27 mouse cellular contexts compared by ENCODE assay signal in the genomic region with DNA sequence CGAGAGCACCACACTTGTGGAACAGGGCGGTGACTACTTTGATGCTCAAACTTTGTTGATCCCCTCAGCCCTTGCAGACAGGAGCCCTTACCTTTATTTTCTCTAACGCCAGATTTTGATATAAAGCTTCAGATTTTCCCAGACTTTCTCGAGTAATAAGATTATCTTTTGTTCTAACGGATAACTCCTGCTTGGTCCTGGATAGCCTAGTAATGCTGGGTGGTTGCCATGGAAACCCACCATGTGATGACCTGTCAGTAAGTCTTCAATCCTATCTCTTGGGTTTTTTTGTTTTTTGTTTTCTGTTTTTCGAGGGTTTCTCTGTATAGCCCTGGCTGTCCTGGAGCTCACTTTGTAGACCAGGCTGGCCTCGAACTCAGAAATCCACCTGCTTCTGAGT. TPM values are rescaled to one million over a fixed set of nuclear protein-coding genes. Genes with fewer than 3 reads are reported as not detected.
"Had no signal": no experiment of that assay in that cellular context is flagged by ENCODE, and none has a peak within 500 bp of the region (broad histone marks: within the 10 kb centered on the region; RNA-seq: fewer than 3 reads in every experiment).

No protein-coding gene starts in this region.

- H3K4me1 ChIP-seq: liver, embryonic 13.5 days; liver, embryonic 15.5 days; lung, embryonic 15.5 days; midbrain, embryonic 12.5 days; neural tube, embryonic 12.5 days had no signal

- H3K27ac ChIP-seq: liver, embryonic 13.5 days; liver, embryonic 15.5 days; lung, embryonic 15.5 days; macrophage; midbrain, embryonic 12.5 days; neural tube, embryonic 12.5 days had no signal

- H3K9ac ChIP-seq: liver, embryonic 13.5 days; liver, embryonic 15.5 days; liver, postnatal 0 days; lung, embryonic 15.5 days; midbrain, embryonic 12.5 days; neural tube, embryonic 12.5 days had no signal

- H3K9me3 ChIP-seq: liver, embryonic 13.5 days; liver, embryonic 15.5 days; lung, embryonic 15.5 days; midbrain, embryonic 12.5 days; neural tube, embryonic 12.5 days had no signal

- H3K4me2 ChIP-seq: liver, embryonic 13.5 days; liver, embryonic 15.5 days; lung, embryonic 15.5 days; midbrain, embryonic 12.5 days; neural tube, embryonic 12.5 days had no signal

- DNase-seq: liver, embryonic 13.5 days; liver, postnatal 0 days; lung, adult 2 months; lung, postnatal 14 days; lung, postnatal 36 days; retina, postnatal 1 day; right cerebral cortex, adult 18-20 months; right cerebral cortex, postnatal 25 days; right cerebral cortex, postnatal 4 days; spleen, adult 18-20 months; thymus, adult 18-20 months; thymus, postnatal 14 days; thymus, postnatal 36 days had no signal

- H3K36me3 ChIP-seq: liver, embryonic 13.5 days; liver, embryonic 15.5 days; lung, embryonic 15.5 days; midbrain, embryonic 12.5 days; neural tube, embryonic 12.5 days had no signal

- ATAC-seq: liver, postnatal 0 days; lung, postnatal 0 days; midbrain, embryonic 16.5 days had no signal

- H3K4me3 ChIP-seq: liver, embryonic 13.5 days; liver, embryonic 15.5 days; lung, embryonic 15.5 days; megakaryocyte, embryonic 14.5 days; midbrain, embryonic 12.5 days; neural tube, embryonic 12.5 days had no signal

RNA-seq across cellular contexts. Expression of gene Tmem233, which starts 40.8 kb away (rescaled TPM):
- total RNA-seq: megakaryocyte progenitor cell, adult 5-6 weeks; monocyte, adult 5-6 weeks had no signal
- polyA plus RNA-seq: liver, embryonic 13.5 days; liver, embryonic 15.5 days; liver, postnatal 0 days; macrophage; midbrain, embryonic 12.5 days; midbrain, embryonic 16.5 days; neural tube, embryonic 12.5 days; neural tube, embryonic 14.5 days; small intestine, adult 2 months; stomach, embryonic 14.5 days; thymus, postnatal 0 days had no signal
